Mouse (Mus musculus): Measurements from ENCODE around the gene Ttc21a.
"Not testable (repeated sequence)": the region's sequence is repeated elsewhere in the genome, so short reads cannot be mapped to it uniquely, and the experiment has no call there.

The Ttc21a gene

DNA sequence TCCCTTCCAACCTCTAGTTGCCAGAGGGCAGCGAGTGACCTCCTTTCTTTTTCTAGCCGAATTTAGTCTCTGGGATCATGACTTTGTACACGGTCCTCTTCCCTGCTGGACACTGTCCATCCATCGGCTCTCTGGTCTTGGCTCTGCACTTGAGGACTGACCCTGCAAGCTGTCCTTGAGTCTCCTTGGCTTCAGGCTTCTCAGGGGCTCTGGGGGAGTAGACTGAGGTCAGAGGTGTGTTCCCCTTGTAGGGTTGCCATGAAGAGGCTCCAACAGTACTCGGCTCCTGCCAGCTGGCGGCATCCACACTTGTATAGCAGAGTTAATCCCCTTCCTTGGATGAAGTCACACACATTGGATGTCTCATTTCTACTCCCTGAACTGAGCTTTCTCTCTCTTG, 62.2 kb downstream of the Ttc21a start:
- no peak for DNase-seq (ENCODE audit: low read depth)

GRCm38 (mm10) chr9:120000761-120001160, 63.4 kb downstream of the Ttc21a start:
- DNase-seq (ENCODE audit: low read depth): no peak

- peak; percentile 92 for DNase-seq (ENCODE audit: low read depth)
Measured at GRCm38 (mm10) chr9:120001945-120002725, 64.7 kb downstream of the Ttc21a start.

DNA sequence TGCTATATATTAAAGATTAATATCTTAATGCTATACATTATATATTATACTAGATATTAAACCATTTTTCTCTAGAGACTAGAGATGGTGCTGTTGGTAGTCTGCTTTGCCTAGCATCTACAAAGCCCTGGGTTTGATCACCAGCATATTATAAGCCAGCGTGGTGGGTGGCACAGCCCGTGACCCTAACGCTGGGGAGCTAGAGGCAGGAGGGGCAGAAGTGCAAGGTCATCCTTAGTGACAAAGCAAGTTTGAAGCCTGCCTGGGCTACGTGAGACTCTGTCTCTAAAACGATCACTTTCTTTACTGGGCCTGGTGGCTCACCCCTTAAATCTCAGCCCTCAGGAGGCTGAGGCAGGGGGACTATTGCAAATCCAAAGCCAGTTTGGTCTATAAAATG, 65.5 kb downstream of the Ttc21a start:
- no peak for DNase-seq (ENCODE audit: low read depth)

- no peak for DNase-seq (ENCODE audit: low read depth)
Measured at GRCm38 (mm10) chr9:120005936-120006335, 68.5 kb downstream of the Ttc21a start.

GRCm38 (mm10) chr9:120007833-120008232, 70.4 kb downstream of the Ttc21a start:
- no peak for DNase-seq (ENCODE audit: low read depth)

- no peak for DNase-seq (ENCODE audit: low read depth)
Measured at GRCm38 (mm10) chr9:120009226-120009841, 71.9 kb downstream of the Ttc21a start.

DNA sequence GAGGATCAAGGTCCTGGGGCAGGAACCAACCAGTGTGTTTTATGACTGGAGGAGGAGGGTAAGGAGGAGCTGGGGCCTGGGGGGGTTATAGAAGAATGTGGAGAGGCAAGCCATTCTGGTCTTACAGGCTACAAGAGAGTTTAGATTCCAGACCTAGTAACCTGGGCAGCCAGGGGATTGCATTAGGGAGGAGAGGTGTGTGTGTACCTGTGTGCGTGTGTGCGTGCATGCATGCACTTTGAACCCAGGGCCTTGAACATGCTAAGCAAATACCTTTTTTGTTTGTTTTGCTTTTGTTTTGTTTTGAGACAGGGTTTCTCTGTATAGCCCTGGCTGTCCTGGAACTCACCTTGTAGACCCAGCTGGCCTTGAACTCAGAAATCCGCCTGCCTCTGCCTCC, 72.5 kb downstream of the Ttc21a start:
- DNase-seq (ENCODE audit: low read depth): no peak

DNA sequence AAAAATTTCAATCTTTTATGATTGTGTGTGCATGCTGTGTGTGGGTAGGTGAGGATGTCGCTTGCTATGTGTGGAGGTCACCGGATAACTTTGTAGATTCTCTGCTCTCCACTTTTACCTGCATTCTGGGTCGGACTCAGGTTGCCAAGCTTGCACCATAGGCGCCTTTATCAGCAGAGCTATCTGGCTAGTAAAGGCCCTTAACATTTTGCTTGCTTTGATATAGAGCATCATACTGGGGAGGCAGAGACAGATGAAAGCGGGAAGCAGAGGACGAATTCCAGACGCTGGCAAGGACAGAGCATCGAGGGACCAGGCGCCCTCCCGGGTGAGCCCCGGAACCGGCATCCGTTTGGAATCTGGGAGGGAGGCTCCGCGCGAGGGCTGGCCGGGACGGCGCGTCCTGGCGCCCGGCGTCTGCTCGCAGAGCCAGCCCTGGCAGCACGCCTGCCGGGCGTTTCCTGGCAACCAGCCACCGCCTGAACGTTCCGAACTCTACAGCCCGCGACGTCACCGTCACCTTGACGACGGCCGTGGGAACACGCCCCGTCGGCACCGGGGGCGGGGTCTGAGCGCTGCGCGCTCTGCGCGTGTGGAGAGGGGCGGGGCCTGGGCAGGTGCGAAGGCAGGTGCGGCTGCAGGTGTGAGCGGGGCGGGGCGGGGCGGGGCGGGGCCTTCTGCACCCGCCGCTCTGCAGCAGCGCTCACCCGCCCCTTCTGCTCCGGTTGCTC, 73.5 kb downstream of the Ttc21a start:
- DNase-seq (ENCODE audit: low read depth): peak; percentile 82

GRCm38 (mm10) chr9:120011533-120011932, 74.1 kb downstream of the Ttc21a start:
- no peak for DNase-seq (ENCODE audit: low read depth)

DNA sequence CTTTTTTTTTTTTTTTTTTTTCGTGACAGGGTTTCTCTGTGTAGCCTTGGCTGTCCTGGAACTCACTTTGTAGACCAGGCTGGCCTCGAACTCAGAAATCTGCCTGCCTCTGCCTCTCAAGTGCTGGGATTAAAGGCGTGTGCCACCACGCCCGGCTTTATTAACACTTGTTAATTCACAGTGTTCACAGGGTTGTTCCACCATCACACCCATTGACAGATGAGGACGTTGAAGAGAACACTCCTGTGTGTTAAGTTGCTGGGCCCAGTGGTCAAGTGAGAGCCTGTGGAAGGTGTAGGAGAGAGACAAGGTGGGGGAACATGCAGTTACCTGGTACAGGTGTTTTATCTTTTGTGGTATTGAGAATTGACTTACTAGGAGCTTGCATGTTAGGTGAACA, 74.8 kb downstream of the Ttc21a start:
- DNase-seq (ENCODE audit: low read depth): not testable (repeated sequence)

DNA sequence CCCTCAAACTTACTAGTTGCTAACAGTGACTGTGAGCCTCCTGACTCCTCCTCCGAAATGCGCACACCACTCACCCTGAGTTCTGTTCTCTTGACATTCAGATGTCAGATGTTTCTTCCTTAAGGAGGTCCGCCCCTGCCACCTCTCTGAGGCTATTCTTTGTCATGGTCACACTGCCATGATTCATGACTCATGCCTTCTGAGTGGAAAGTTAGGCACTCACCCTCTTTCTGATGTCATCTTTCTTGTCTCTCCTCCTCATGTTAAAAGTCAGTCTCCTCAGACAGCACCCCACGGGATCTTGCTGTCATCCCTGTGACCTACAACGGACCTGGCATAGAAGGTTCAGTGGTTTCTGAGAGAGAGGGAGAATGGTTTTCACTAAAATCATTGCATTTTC, 75.4 kb downstream of the Ttc21a start:
- DNase-seq (ENCODE audit: low read depth): no peak

DNA sequence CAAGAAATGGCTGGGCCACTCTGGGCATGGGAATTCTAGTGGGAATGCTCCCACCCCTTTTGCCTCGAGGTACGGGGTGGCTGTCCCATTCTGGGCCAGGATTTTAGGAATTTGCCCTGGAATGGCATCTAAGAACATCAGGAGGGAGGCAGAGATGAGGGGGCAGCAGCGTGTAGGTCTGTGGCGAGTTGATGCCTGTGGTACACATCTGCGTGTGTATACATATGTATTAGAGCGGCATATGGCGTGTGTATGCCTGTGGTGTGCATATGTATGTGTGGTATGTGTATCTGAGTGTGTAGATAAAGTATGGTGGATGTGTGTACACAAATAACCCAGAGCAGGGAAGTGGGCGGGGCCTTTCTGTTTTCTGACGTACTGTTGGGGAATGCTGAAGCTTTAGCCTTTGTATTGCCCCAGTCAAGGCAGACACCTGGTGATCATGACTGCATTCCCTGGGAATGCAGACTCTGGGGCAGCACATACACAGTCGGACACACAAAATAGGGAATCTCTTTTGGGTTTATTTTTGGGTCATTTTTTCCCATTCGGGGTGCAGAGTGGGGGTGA, 75.9 kb downstream of the Ttc21a start:
- no peak for DNase-seq (ENCODE audit: low read depth)

DNA sequence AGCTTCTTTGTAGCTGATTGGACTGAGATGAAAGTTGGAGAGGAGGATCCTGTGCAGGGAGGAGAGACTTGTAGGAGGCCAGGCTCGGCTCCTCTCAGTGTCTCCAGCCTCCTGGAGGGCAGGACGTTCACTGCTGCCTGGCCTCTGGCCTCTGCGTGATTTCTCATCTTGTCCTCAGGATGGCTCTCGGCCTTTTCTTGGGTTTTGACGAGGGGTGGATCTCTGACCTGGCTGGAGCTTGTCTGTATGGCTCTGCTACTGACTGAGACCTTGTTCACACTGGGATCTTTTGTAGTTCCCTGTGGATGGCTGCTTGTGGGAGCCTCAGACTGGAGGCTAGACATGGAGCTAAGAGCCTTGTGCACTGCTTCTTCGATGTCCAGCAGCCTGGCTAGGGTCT, 77.4 kb downstream of the Ttc21a start:
- DNase-seq (ENCODE audit: low read depth): no peak

DNA sequence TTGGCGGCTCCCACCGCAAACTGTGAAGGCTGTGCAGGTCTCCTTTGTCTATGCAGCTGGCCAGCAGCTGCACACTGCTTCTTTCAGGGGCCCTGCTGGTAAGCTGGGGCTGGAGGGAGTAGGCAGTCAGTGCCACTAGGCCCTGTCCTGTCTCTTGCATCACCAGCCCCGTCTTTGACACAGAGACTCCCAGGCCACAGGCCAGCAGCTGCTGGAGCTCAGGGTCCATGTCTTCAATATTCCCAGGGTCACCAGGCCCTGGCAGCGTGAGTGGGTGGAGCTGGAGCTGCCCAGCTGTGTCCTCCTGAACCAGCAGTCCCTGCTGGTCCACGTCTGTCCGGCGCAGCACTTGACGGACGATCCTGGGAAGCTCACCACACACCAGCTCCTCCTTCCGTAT, 79.5 kb downstream of the Ttc21a start:
- DNase-seq (ENCODE audit: low read depth): no peak
